Mouse (Mus musculus) left cerebral cortex, postnatal 14 days (tissue): Measurements from ENCODE around the gene Mas1. TPM values are rescaled to one million over a fixed set of nuclear protein-coding genes. Genes with fewer than 3 reads are reported as not detected.

Experiments used
- DNase-seq, 2 experiments: peaks; one replicate each; pipeline ENCODE4 v3.0.0; 2021 to 2022; ENCODE audit warnings: low spot score in 2 of 2, mixed read lengths in 1 of 2
- intact Hi-C: fragments of 180-260 bp; cut with DNase I; formaldehyde crosslinking; loops from one replicate; pipeline ENCODE4 v1.15.1; 2025
- microRNA-seq, 2 experiments: library from miRNA; unstranded; fragments of <30 nt; microRNA quantifications; one replicate each; pipeline ENCODE4 v1.2.0; 2022
- total RNA-seq, 2 experiments: library from RNA; stranded (reverse); gene quantifications; 2 replicates each; pipeline ENCODE4 v1.2.3; 2021

Mas1 gene
- total RNA-seq, 2 experiments from 2014 or later, result 25.5 to 26.0 TPM

GRCm38 (mm10) chr17:12796633-12797032 lies 71.3 kb downstream of the Mas1 start:
- intact Hi-C loops, result loop anchor here (5.0 kb wide), 1 partner anchor 71 kb away; the partner anchor contains the start of gene Mas1
- DNase-seq, result no peak

DNA sequence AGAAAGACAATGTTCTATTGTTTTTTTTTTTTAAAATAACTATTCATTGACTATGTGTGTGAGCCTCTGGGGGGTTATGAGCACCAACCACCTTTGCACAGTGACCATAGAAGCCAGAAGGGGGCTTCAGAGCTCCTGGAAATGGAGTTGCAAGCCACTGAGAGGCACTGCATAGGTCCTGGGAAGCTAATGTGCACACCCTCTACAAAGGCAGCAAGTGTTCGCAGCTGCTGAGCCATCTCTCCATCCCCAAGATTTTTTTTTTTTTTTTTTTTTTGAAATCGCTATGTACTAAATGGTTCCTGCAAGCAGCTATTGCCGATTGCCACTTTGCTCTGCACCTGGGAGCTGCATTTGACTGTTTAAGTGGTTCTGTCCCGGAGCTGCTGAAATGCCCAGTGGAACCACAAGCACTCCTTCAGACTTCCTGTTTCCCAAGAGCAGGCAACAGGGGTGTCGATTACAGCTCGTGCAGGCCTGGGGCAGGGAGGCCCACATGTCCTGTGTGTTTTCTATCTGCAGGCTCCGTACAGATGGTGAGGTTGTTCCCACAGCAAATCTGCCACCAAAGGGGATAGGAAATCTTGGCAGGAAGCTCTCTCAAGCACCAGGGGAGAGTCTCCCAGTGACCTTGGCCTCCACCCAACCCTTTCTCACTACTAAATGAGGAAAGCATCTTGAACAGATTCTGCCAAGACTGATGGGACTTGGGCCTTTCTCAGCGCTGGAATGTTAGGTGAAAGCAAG lies 74.1 kb downstream of the Mas1 start:
- peak in 1 of 2 experiments; percentile 14 for DNase-seq
- intact Hi-C loops, result no loop called here

- intact Hi-C loops, result no loop called here
- DNase-seq, result no peak
These were observed 75.3 kb downstream of the Mas1 start for GRCm38 (mm10) chr17:12792422-12793206.

DNA sequence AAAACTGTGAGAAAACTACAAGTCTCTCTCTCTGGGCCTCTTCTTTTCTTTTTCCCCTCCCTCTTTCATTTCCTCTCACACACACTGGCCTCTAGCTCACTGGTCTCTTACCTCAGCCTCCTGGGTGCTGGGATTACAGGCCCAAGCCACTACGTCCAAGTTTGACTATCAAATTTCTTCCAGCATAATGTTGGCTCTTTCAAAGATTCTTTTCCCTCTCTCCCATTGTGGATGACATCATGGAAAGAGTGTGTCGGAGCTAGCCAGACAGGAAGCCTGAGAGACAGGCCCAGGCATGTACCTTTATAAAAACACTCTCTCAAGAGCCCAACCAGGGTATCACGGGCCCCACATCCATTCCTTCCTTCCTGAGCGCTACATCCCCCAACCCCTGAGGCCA lies 76.5 kb downstream of the Mas1 start:
- DNase-seq, result no peak
- intact Hi-C loops, result no loop called here

DNA sequence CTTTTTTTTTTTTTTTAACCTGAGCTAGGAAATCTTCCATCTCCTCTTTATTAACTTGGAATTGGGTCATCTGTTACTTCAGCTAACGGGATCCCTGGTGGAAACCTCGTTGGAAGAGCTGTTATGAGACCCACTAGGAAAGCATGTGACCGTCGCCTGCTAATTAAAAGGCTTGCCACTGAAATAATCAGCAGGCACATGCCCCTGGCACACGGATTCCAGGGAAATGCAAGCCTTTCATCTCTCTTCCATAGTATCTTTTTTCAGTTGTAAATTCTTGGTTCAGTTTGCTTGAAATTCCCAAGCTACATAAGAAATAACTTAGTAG lies 76.9 kb downstream of the Mas1 start:
- intact Hi-C loops, result no loop called here
- no peak for DNase-seq

Small RNAs within 50 kb of the gene (microRNA-seq; reads per million reads assigned to microRNA genes)
- gene Gm24085, result 0 reads per million in 2 experiments

Other genes starting within 250 kb of the Mas1 start
- gene Slc22a1, start 192.3 kb downstream of the Mas1 start, total RNA-seq, result 1 to 10 TPM; 2.1 to 3.7 TPM
- 10 to 100 TPM; 25.8 to 25.9 TPM for gene Igf2r, start 98.5 kb downstream of the Mas1 start, total RNA-seq
- under 1 TPM; 0.29 to 0.44 TPM for gene Mrgprh, start 7.9 kb upstream of the Mas1 start, total RNA-seq
- 1 to 10 TPM; 1.8 to 5.8 TPM for gene Pnldc1, start 42.1 kb upstream of the Mas1 start, total RNA-seq
- gene Tcp1, start 47.6 kb upstream of the Mas1 start, total RNA-seq, result 100 to 1,000 TPM; 204 to 211 TPM
- 10 to 100 TPM; 55.1 to 58.4 TPM for gene Mrpl18, start 48.2 kb upstream of the Mas1 start, total RNA-seq
- 1 to 10 TPM; 2.1 to 2.9 TPM for gene Acat3, start 72.5 kb upstream of the Mas1 start, total RNA-seq
- gene Acat2, start 92.6 kb upstream of the Mas1 start, total RNA-seq, result 10 to 100 TPM; 79.6 to 80.6 TPM
- 10 to 100 TPM; 52.5 to 55.5 TPM for gene Wtap, start 126.0 kb upstream of the Mas1 start, total RNA-seq
- gene Sod2, start 138.7 kb upstream of the Mas1 start, total RNA-seq, result 100 to 1,000 TPM; 268 to 271 TPM
- under 1 TPM in 1 of 2 experiments, not detected in 1; 0.55 TPM for gene Gpr31b, start 184.2 kb upstream of the Mas1 start, total RNA-seq
- under 1 TPM in 1 of 2 experiments, not detected in 1; 0.23 TPM for gene Tcp10b, start 193.0 kb upstream of the Mas1 start, total RNA-seq